Mouse (Mus musculus): ENCODE results near the gene Klhl42. TPM values are rescaled to one million over a fixed set of nuclear protein-coding genes. Genes with fewer than 3 reads are reported as not detected.

The Klhl42 gene
- 6.3 and 6.9 TPM in 2 replicates for polyA plus RNA-seq (2016; fragmentation: Nextera tagmentation; extraction: Ambion mirVana)

GRCm38 (mm10) chr6:147091136-147092120, at the start of gene Klhl42:
TSS of gene Klhl42 (plus strand) at chr6:147091379.
- Histone ChIP-seq H3K4me1 (peaks cover 37% of the 10 kb centered on the region), H3K27me3 (ENCODE audit: low read depth, poor library complexity, severe bottlenecking) (peaks cover 16% of the 10 kb centered on the region), H3K27ac (peak within 1 kb of the TSS; percentile 95), H3K9me3 (replicated peaks) (no peaks in the 10 kb centered on the region), H3K4me3 (peak within 1 kb of the TSS; percentile 68), H3K36me3 (peaks cover 18% of the 10 kb centered on the region)
- WGBS = under 1% methylated on average over 99 of the region's 99 CpGs
- DNase-seq (ENCODE audit: low spot score) = peak; percentile 84

GRCm38 (mm10) chr6:147042291-147043290, 48.6 kb upstream of the Klhl42 start, which contains the start of gene Mrps35:
TSS of gene Mrps35 (plus strand) at chr6:147042764.
- peak within 1 kb of the TSS; percentile 96 for H3K4me3 ChIP-seq
- no peaks in the 10 kb centered on the region for H3K9me3 ChIP-seq (replicated peaks)
- peaks cover 17% of the 10 kb centered on the region for H3K36me3 ChIP-seq
- H3K27me3 ChIP-seq (ENCODE audit: low read depth, poor library complexity, severe bottlenecking) = no peaks in the 10 kb centered on the region
- WGBS = 4% methylated on average over 65 of the region's 66 CpGs
- peak; percentile 93 for DNase-seq (ENCODE audit: low spot score)
- peaks cover 18% of the 10 kb centered on the region for H3K4me1 ChIP-seq
- H3K27ac ChIP-seq = peak within 1 kb of the TSS; percentile 98

- Histone ChIP-seq H3K27ac (peak overlapping the region; percentile 98; the same call in 1 of the 2 replicates), H3K27me3 (ENCODE audit: low read depth, poor library complexity, severe bottlenecking) (no peaks in the 10 kb centered on the region), H3K4me1 (peaks cover 18% of the 10 kb centered on the region), H3K4me3 (peak overlapping the region; percentile 96), H3K36me3 (peaks cover 27% of the 10 kb centered on the region), H3K9me3 (replicated peaks) (no peaks in the 10 kb centered on the region)
- no peak for DNase-seq (ENCODE audit: low spot score)
- 57% methylated on average over 7 of the region's 7 CpGs for WGBS
Measured at GRCm38 (mm10) chr6:147043633-147044032, 47.5 kb upstream of the Klhl42 start.

GRCm38 (mm10) chr6:147049239-147049805, 41.9 kb upstream of the Klhl42 start:
- no peak overlapping the region for H3K4me3 ChIP-seq
- H3K4me1 ChIP-seq = 0 out of 2 replicates have a peak, but pooled peaks cover 4% of the 10 kb centered on the region
- no peaks in the 10 kb centered on the region for H3K9me3 ChIP-seq (replicated peaks)
- H3K36me3 ChIP-seq = peaks cover 84% of the 10 kb centered on the region
- H3K27me3 ChIP-seq (ENCODE audit: low read depth, poor library complexity, severe bottlenecking) = no peaks in the 10 kb centered on the region
- WGBS = 98% methylated on average over 13 of the region's 13 CpGs
- peak; percentile 10 for DNase-seq (ENCODE audit: low spot score)
- H3K27ac ChIP-seq = no peak overlapping the region

- WGBS = 95% methylated on average over 8 of the region's 8 CpGs
- Histone ChIP-seq H3K27me3 (ENCODE audit: low read depth, poor library complexity, severe bottlenecking) (no peaks in the 10 kb centered on the region), H3K36me3 (peaks cover 99% of the 10 kb centered on the region), H3K4me3 (no peak overlapping the region), H3K27ac (no peak overlapping the region), H3K4me1 (no peaks in the 10 kb centered on the region), H3K9me3 (replicated peaks) (no peaks in the 10 kb centered on the region)
- DNase-seq (ENCODE audit: low spot score) = no peak
Measured at GRCm38 (mm10) chr6:147051666-147052065, 39.5 kb upstream of the Klhl42 start.

GRCm38 (mm10) chr6:147052440-147052839, 38.7 kb upstream of the Klhl42 start:
- Histone ChIP-seq H3K4me1 (no peaks in the 10 kb centered on the region), H3K27me3 (ENCODE audit: low read depth, poor library complexity, severe bottlenecking) (no peaks in the 10 kb centered on the region), H3K4me3 (no peak overlapping the region), H3K36me3 (peaks cover 99% of the 10 kb centered on the region), H3K9me3 (replicated peaks) (no peaks in the 10 kb centered on the region), H3K27ac (no peak overlapping the region)
- WGBS = 92% methylated on average over 9 of the region's 9 CpGs
- no peak for DNase-seq (ENCODE audit: low spot score)

- no peaks in the 10 kb centered on the region for H3K4me1 ChIP-seq
- WGBS = 89% methylated on average over 19 of the region's 19 CpGs
- H3K27me3 ChIP-seq (ENCODE audit: low read depth, poor library complexity, severe bottlenecking) = no peaks in the 10 kb centered on the region
- no peak overlapping the region for H3K4me3 ChIP-seq
- H3K9me3 ChIP-seq (replicated peaks) = no peaks in the 10 kb centered on the region
- peak; percentile 21 for DNase-seq (ENCODE audit: low spot score)
- peaks cover 94% of the 10 kb centered on the region for H3K36me3 ChIP-seq
- H3K27ac ChIP-seq = no peak overlapping the region
Measured at GRCm38 (mm10) chr6:147053785-147054646, 37.2 kb upstream of the Klhl42 start.

GRCm38 (mm10) chr6:147055374-147055977, 35.7 kb upstream of the Klhl42 start:
- DNase-seq (ENCODE audit: low spot score) = peak; percentile 22
- H3K27me3 ChIP-seq (ENCODE audit: low read depth, poor library complexity, severe bottlenecking) = no peaks in the 10 kb centered on the region

GRCm38 (mm10) chr6:147059326-147059725, 31.9 kb upstream of the Klhl42 start:
- peak; percentile 18 for DNase-seq (ENCODE audit: low spot score)
- H3K36me3 ChIP-seq = peaks cover 92% of the 10 kb centered on the region
- WGBS = 62% methylated on average over 7 of the region's 7 CpGs

More at GRCm38 (mm10) chr6:147055374-147055977, 35.7 kb upstream of the Klhl42 start:
- Histone ChIP-seq H3K27ac (no peak overlapping the region), H3K4me3 (no peak overlapping the region), H3K36me3 (peaks cover 93% of the 10 kb centered on the region), H3K4me1 (no peaks in the 10 kb centered on the region), H3K9me3 (replicated peaks) (no peaks in the 10 kb centered on the region)
- WGBS = 89% methylated on average over 10 of the region's 10 CpGs

GRCm38 (mm10) chr6:147061630-147062029, 29.5 kb upstream of the Klhl42 start:
- no peak overlapping the region for H3K27ac ChIP-seq
- H3K36me3 ChIP-seq = peaks cover 86% of the 10 kb centered on the region
- H3K9me3 ChIP-seq (replicated peaks) = no peaks in the 10 kb centered on the region
- WGBS = 92% methylated on average over 9 of the region's 9 CpGs
- H3K27me3 ChIP-seq (ENCODE audit: low read depth, poor library complexity, severe bottlenecking) = no peaks in the 10 kb centered on the region
- no peak overlapping the region for H3K4me3 ChIP-seq
- peak; percentile 22 for DNase-seq (ENCODE audit: low spot score)
- no peaks in the 10 kb centered on the region for H3K4me1 ChIP-seq

More at GRCm38 (mm10) chr6:147059326-147059725, 31.9 kb upstream of the Klhl42 start:
- H3K4me3 ChIP-seq = no peak overlapping the region
- H3K27ac ChIP-seq = no peak overlapping the region
- H3K4me1 ChIP-seq = no peaks in the 10 kb centered on the region
- H3K27me3 ChIP-seq (ENCODE audit: low read depth, poor library complexity, severe bottlenecking) = no peaks in the 10 kb centered on the region
- no peaks in the 10 kb centered on the region for H3K9me3 ChIP-seq (replicated peaks)

- peaks cover 86% of the 10 kb centered on the region for H3K36me3 ChIP-seq
- H3K4me1 ChIP-seq = no peaks in the 10 kb centered on the region
- no peak for DNase-seq (ENCODE audit: low spot score)
- no peaks in the 10 kb centered on the region for H3K27me3 ChIP-seq (ENCODE audit: low read depth, poor library complexity, severe bottlenecking)
- H3K4me3 ChIP-seq = no peak overlapping the region
- H3K9me3 ChIP-seq (replicated peaks) = no peaks in the 10 kb centered on the region
- 87% methylated on average over 7 of the region's 7 CpGs for WGBS
- no peak overlapping the region for H3K27ac ChIP-seq
Measured at GRCm38 (mm10) chr6:147062034-147062433, 29.1 kb upstream of the Klhl42 start.

All from limb, embryonic 10.5 days (tissue).